Mouse (Mus musculus) midbrain, postnatal 0 days (tissue): ENCODE results near the gene Tnxb. TPM values are rescaled to one million over a fixed set of nuclear protein-coding genes. Genes with fewer than 3 reads are reported as not detected.

Experiments
- ATAC-seq: fragments of 200-750 bp; cut with Nextera tagmentation; 2 replicates; pipeline ENCODE4 v1.8.0; 2017; ENCODE audit warnings: moderate number of reproducible peaks, mild to moderate bottlenecking, moderate TSS enrichment, moderate library complexity; ENCODE audit not compliant: low FRiP score
- DNase-seq: peaks from one replicate; pipeline ENCODE4 v3.0.0-alpha.2; 2015; ENCODE audit warnings: low spot score
- H3K27ac ChIP-seq: fragments of 300-500 bp; sonication (generic); 2 replicates; pipeline ENCODE4 v1.5.1; 2014; ENCODE audit warnings: low read depth, mild to moderate bottlenecking, low read length, mixed read lengths
- H3K27me3 ChIP-seq: fragments of 300-500 bp; sonication (generic); 2 replicates; pipeline ENCODE4 v1.6.1; 2014; ENCODE audit warnings: low read length, control low read depth, mixed read lengths; ENCODE audit not compliant: insufficient read depth
- H3K36me3 ChIP-seq: fragments of 300-500 bp; sonication (generic); 2 replicates; pipeline ENCODE4 v1.6.1; 2014; ENCODE audit warnings: low read length, control low read depth, mixed read lengths; ENCODE audit not compliant: insufficient read depth
- H3K4me1 ChIP-seq: fragments of 300-500 bp; sonication (generic); 2 replicates; pipeline ENCODE4 v1.6.1; 2014; ENCODE audit warnings: mild to moderate bottlenecking, control low read depth, antibody characterized with exemption, low read length, mixed read lengths; ENCODE audit not compliant: insufficient read depth
- H3K4me2 ChIP-seq: fragments of 300-500 bp; sonication (generic); 2 replicates; pipeline ENCODE4 v1.6.1; 2014; ENCODE audit warnings: low read depth, mild to moderate bottlenecking, low read length, mixed read lengths; ENCODE audit not compliant: poor library complexity, severe bottlenecking
- H3K4me3 ChIP-seq: fragments of 300-500 bp; sonication (generic); 2 replicates; pipeline ENCODE4 v1.5.1; 2014; ENCODE audit warnings: low read depth, mild to moderate bottlenecking, low read length, moderate library complexity
- H3K9ac ChIP-seq: fragments of 300-500 bp; sonication (generic); replicated peaks from 2 replicates; pipeline ENCODE4 v1.6.1; 2014; ENCODE audit warnings: mild to moderate bottlenecking, low read length, moderate library complexity, mixed read lengths; ENCODE audit not compliant: poor library complexity, severe bottlenecking
- H3K9me3 ChIP-seq: fragments of 300-500 bp; sonication (generic); 2 replicates; pipeline ENCODE4 v1.6.1; 2016; ENCODE audit warnings: low read length, control low read depth
- CTCF ChIP-seq: IDR thresholded peaks from 2 replicates; pipeline ENCODE4 v1.5.1; 2016; ENCODE audit warnings: antibody characterized with exemption, mild to moderate bottlenecking
- WGBS: fragments of 180-500 bp; shearing (Covaris S2); extraction: QIAGEN DNeasy Blood & Tissue Kit; methylation state at CpG from one replicate; pipeline ENCODE4 v1.1.7; 2014; 5-methylcytosine and 5-hydroxymethylcytosine counted together
- polyA plus RNA-seq: library from polyadenylated mRNA; unstranded; fragments of >200 nt; fragmentation: Nextera tagmentation; extraction: Ambion mirVana; gene quantifications from 2 replicates; pipeline ENCODE4 v1.2.1, GENCODE M21; 2015
- total RNA-seq: library from RNA; depleted of rRNA; stranded (reverse); fragments of >200 nt; gene quantifications from 2 replicates; pipeline ENCODE4 v1.2.3, GENCODE M21; 2014

The Tnxb gene
- total and polyA plus RNA-seq, 2 experiments from 2014 or later, result 0.30 to 3.5 TPM

DNA sequence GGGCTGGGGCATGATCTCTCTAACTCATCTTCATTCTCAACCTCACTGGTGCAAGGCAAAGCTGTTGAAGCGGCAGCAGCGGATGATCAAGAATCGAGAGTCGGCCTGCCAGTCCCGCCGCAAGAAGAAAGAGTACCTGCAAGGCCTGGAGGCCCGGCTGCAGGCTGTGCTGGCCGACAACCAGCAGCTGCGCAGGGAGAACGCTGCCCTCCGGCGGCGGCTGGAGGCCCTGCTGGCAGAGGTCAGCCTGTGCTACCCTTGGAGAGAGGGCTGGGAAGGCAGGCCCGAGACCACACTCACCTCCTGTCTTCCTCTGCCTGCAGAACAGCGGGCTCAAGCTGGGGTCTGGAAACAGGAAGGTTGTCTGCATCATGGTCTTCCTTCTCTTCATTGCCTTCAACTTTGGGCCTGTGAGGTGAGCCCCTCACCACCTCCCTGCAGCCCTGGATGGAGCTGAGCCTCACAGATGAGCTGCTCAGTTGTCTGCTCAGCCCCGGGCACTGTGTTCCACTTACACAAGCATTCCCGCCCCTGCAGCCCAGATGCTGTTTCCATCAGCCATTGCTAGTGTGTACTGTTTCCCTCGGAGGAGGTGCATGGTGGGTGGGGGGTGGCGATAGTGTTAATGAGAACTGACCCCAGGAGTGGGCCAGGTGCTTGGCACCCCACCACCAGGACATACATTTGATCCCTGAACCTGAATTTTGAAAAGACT, 18.7 kb upstream of the Tnxb start:
- Histone ChIP-seq H3K4me3 (no peak overlapping the region), H3K9ac (no peak overlapping the region), H3K4me2 (no peak overlapping the region), H3K36me3 (peaks cover 60% of the 10 kb centered on the region), H3K27ac (no peak overlapping the region), H3K4me1 (peaks cover 7% of the 10 kb centered on the region), H3K9me3 (no peaks in the 10 kb centered on the region), H3K27me3 (no peaks in the 10 kb centered on the region)
- ATAC-seq, result no peak
- 46% methylated on average over 19 of the region's 19 CpGs for WGBS
- peak; percentile 63 for TF ChIP-seq CTCF
- DNase-seq, result peak; percentile 28

DNA sequence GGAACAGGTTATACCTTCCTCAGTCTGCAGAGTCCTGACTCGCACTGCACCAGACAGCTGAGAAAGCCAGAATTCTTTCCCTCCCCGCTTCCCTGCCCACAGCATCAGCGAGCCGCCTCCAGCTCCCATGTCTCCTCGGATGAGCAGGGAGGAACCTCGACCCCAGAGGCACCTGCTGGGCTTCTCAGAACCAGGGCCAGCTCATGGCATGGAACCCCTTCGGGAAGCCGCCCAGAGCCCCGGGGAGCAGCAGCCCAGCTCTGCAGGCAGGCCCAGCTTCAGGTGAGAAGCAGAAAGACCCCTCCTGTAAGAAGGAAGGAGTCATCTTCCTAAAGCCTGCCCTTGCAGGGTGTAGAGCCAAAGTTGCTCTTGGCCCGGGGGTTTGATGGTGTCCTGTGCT, 17.8 kb upstream of the Tnxb start:
- H3K9ac ChIP-seq, result no peak overlapping the region
- 91% methylated on average over 10 of the region's 10 CpGs for WGBS
- no peak for DNase-seq
- H3K27me3 ChIP-seq, result no peaks in the 10 kb centered on the region
- no peak overlapping the region for H3K4me3 ChIP-seq
- H3K27ac ChIP-seq, result no peak overlapping the region
- no peak for TF ChIP-seq CTCF
- H3K9me3 ChIP-seq, result no peaks in the 10 kb centered on the region
- no peak overlapping the region for H3K4me2 ChIP-seq
- H3K4me1 ChIP-seq, result peaks cover 6% of the 10 kb centered on the region
- ATAC-seq, result no peak
- H3K36me3 ChIP-seq, result peaks cover 60% of the 10 kb centered on the region

DNA sequence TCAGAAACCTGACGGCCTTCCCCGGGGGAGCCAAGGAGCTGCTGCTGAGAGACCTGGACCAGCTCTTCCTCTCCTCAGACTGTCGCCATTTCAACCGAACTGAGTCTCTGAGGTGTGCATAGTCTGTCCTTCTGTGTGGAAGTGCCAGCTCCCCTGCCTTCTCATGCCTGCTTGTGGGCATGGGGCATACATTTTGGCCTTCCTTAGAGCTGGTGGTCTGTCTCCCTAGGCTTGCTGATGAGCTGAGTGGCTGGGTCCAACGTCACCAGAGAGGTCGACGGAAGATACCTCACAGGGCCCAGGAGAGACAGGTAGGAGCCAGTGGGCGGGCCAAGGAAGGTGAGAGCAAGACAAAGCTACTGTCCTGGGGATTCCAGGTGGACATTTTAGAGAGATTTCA, 17.4 kb upstream of the Tnxb start:
- no peak for TF ChIP-seq CTCF
- DNase-seq (no peak), ATAC-seq (no peak)
- no peak overlapping the region for H3K27ac ChIP-seq
- H3K36me3 ChIP-seq, result peaks cover 60% of the 10 kb centered on the region
- no peaks in the 10 kb centered on the region for H3K27me3 ChIP-seq
- 92% methylated on average over 8 of the region's 8 CpGs for WGBS
- H3K9ac ChIP-seq, result no peak overlapping the region
- no peaks in the 10 kb centered on the region for H3K9me3 ChIP-seq
- H3K4me3 ChIP-seq, result no peak overlapping the region
- H3K4me1 ChIP-seq, result peaks cover 2% of the 10 kb centered on the region
- no peak overlapping the region for H3K4me2 ChIP-seq

DNA sequence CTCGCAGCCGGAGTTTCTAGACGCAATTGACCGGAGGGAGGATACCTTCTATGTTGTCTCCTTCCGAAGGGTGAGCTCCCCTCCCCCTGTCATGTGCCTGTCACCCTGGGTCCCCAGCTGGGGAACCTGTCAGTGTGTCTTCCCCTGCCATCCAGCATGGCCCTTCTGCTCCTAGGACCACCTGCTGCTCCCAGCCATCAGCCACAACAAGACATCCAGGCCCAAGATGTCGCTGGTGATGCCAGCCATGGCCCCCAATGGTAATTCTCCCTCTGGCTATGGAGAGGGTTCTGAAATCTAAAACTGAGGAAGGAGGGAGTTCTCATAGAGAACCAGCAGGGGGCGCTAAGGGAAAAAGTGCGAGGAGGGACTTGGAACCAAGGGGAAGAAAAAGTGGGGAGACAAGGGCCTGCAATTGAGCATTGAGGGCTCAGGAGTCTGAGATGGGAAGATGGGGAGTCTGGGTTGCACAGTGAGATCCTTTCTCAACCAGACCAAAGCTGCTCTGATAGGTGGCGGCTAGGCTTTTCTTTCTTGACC, 16.5 kb upstream of the Tnxb start:
- Histone ChIP-seq H3K9ac (no peak overlapping the region), H3K27me3 (no peaks in the 10 kb centered on the region), H3K4me1 (no peaks in the 10 kb centered on the region), H3K4me3 (no peak overlapping the region), H3K9me3 (no peaks in the 10 kb centered on the region), H3K27ac (no peak overlapping the region), H3K36me3 (peaks cover 57% of the 10 kb centered on the region), H3K4me2 (no peak overlapping the region)
- peak; percentile 43 for DNase-seq
- 66% methylated on average over 9 of the region's 9 CpGs for WGBS
- peak; percentile 85 for TF ChIP-seq CTCF
- no peak for ATAC-seq

DNA sequence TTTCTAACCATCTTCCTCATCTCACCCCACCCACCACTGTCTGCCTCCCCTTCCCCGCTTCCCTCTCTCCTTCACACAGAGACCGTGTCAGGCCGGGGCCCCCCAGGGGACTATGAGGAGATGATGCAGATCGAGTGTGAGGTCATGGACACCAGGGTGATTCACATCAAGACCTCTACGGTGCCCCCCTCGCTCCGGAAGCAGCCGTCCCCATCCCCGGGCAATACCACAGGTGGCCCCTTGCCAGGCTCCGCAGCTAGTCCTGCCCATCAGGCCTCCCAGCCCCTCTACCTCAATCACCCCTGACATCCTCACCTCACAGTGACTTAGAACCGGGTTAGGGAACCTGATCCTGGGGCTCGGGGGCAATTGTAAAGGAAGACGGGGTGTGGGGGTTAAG, 15.9 kb upstream of the Tnxb start:
- Histone ChIP-seq H3K36me3 (peaks cover 51% of the 10 kb centered on the region), H3K4me2 (no peak overlapping the region), H3K27me3 (peaks cover 3% of the 10 kb centered on the region; the same call in 1 of the 2 replicates), H3K27ac (no peak overlapping the region), H3K9me3 (no peaks in the 10 kb centered on the region), H3K9ac (no peak overlapping the region), H3K4me3 (no peak overlapping the region), H3K4me1 (no peaks in the 10 kb centered on the region)
- ATAC-seq (no peak), DNase-seq (no peak)
- 92% methylated on average over 13 of the region's 13 CpGs for WGBS
- TF ChIP-seq CTCF, result no peak

DNA sequence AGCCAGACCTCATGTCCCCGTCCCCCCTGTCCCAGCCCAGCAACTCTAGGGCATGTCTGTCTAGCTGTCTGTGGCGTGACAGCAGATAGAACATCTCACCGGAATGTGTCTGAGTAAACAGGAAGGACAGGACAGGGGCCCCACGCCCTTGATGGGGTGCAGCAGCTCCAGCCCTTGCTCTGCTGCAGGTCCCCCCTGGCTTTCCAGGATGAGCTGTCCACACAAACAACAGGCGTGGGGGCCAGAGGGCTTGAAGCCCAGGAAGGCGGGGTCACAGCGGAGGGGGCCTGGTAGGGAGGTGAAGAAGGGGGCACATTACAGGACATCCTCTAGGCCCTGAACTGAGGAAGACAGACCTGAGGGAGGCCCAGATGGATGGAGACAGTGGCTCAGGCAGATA, 15.2 kb upstream of the Tnxb start:
- WGBS, result 85% methylated on average over 7 of the region's 7 CpGs
- Histone ChIP-seq H3K9ac (no peak overlapping the region), H3K27ac (no peak overlapping the region), H3K27me3 (peaks cover 9% of the 10 kb centered on the region; the same call in 1 of the 2 replicates), H3K9me3 (no peaks in the 10 kb centered on the region), H3K36me3 (peaks cover 44% of the 10 kb centered on the region), H3K4me3 (no peak overlapping the region), H3K4me2 (no peak overlapping the region), H3K4me1 (no peaks in the 10 kb centered on the region)
- TF ChIP-seq CTCF, result no peak
- ATAC-seq, result no peak
- no peak for DNase-seq
